Mouse (Mus musculus) ovary, adult 10 weeks (tissue): ENCODE results near the gene Retnlg. TPM values are rescaled to one million over a fixed set of nuclear protein-coding genes. Genes with fewer than 3 reads are reported as not detected.

Source experiments
- polyA plus RNA-seq: library from polyadenylated mRNA; stranded (reverse); fragments of 350-450 nt; fragmentation: Illumina TruSeq; extraction: RNeasy Lipid Tissue Mini Kit (QIAGEN cat#74804); gene quantifications from one replicate; pipeline ENCODE4 v1.2.3, GENCODE M21; 2014

Retnlg gene
- polyA plus RNA-seq, result not detected

DNA sequence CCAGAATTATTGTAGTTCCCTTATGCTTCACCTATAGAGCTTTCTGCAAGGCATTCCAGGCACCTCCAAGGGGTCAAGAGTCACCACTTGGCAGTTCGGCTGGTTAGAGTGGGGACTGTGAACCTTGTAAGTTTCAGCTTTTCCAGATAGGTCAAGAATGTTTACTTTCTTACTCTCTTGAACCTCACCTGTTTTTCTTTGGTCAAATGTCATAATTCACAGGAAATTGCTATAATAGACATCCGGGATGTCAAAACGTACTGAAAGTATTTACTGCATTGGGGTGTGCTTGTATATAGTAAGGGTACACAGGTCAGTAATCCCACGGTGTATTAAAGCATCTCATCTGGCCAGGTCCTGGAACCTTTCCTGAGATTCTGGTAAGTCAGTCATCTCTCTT lies at the start of gene Retnlg:
Retnlg (plus strand) TSS at position 301 of the 400 bp plus-strand sequence.

DNA sequence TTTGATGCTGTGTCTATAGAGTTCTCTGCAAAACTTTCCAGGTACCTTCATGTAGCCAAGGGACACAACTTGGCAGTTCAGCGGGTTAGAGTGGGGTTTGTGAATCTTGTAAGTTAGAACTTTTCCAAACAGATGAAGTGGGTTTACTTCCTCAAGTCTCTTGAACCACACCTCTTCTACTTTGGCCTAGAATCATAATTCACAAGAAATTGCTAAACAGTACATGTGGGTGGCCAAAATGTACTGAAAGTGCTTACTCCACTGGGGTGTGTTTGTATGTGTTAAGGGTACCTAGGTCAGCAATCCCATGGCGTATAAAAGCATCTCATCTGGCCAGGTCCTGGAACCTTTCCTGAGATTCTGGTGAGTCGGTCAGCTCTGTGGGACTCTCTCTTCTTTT lies 30.2 kb upstream of the Retnlg start, which contains the start of gene Retnla:
Retnla (plus strand) TSS at position 286 of the 400 bp plus-strand sequence.

Other genes with a start within 250 kb of the Retnlg start
- 0.09 TPM for gene Trat1, start 100.6 kb upstream of the Retnlg start, polyA plus RNA-seq
- gene Retnlb, start 55.8 kb upstream of the Retnlg start, polyA plus RNA-seq, result not detected
- gene Retnla, start 30.1 kb upstream of the Retnlg start, polyA plus RNA-seq, result 7.3 TPM
- gene Dzip3, start 121.5 kb downstream of the Retnlg start, polyA plus RNA-seq, result 79.5 TPM
- 77.9 TPM for gene Cip2a, start 121.6 kb downstream of the Retnlg start, polyA plus RNA-seq
- gene Myh15, start 184.9 kb downstream of the Retnlg start, polyA plus RNA-seq, result not detected